Mouse (Mus musculus) spleen, postnatal 36 days (tissue): ENCODE measurements around the gene Hjurp.

Experiments used
- DNase-seq, 2 experiments: peaks; one replicate each; pipeline ENCODE4 v3.0.0; 2022; ENCODE audit warnings: low spot score in 2 of 2, mixed read lengths in 1 of 2

Hjurp gene

DNA sequence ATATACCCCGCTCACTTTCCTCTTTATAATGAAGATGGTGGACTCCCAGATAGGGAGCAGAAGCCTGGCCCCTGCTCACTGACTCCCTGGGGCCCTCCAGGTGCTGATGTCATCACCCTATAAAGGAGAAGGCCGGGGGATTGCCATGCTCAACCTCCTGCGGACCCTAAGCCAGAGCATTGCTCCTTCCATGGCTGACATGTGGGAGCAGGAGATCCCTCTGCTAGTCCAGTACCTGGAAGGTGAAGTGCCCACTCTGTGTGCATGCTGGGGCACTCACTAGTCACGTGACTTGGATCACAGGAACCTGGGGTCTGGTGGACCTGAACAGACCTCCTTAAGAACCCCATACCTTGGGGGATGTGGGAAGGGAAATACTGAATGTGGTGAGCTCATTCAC, 36.9 kb downstream of the Hjurp start:
- no peak for DNase-seq

- DNase-seq: no peak
These were observed 37.4 kb downstream of the Hjurp start for GRCm38 (mm10) chr1:88240072-88240471.

DNA sequence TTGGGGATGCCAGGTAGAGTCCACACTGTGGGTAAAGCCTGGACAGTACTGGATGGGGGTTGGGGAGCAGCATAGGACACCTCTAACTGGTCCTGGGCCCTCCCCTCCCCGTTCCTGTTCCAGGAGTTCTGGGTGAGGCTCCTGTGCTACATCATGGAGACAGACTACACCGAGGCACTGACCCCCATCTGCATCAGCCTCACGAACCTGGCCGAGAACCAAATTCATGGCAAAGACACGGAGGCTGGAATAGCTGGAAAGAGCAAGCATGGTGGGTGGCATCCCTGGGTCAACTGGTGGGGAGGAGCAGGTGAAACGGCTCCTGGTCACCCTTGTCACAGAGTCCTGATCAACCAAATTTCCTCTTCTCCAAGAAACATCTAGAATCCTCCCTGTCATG, 38.7 kb downstream of the Hjurp start:
- DNase-seq: no peak

DNA sequence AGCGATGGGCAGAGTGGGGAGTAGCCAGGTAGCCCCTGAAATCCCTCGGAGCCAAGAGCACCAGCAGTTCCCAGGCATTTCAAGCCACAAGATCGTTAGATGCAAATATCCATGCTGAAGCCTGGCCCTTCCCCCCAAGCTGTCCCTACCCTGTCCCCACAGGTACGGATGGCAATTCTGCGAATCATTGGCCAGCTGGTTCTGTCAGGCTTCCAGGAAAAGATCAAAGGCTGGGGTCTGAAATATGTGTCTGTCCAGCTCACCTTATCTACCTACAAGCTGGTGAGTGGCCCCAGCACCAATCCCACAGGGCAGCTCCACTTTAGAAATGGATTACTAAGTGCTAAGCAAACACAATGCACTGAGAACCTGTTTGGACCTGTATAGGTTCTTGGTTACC, 40.1 kb downstream of the Hjurp start:
- no peak for DNase-seq

DNA sequence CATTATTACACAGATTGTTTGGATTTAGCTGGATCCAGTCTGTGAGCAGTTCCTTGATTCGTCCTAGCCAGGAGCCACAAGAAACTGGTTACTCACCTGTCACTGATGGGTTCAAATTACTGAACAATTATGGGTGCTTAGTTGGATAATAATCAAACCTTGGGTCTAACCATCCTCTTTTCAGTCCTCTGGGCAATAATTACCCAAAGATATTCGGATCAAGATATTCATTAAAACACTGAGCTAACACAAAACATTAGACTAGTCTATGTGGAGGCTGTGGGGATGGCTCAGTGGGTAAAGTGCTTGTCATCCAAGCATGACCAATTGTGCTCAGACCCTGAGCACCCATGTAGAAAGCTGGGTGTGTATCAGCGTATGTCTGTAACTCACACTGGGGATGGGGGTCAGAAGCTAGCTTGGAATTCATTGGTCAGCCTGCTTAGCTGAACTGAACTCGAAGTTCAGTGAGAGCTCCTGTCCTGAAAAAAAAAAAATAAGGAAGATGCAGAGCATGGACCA, 41.5 kb downstream of the Hjurp start:
- DNase-seq: no peak

DNA sequence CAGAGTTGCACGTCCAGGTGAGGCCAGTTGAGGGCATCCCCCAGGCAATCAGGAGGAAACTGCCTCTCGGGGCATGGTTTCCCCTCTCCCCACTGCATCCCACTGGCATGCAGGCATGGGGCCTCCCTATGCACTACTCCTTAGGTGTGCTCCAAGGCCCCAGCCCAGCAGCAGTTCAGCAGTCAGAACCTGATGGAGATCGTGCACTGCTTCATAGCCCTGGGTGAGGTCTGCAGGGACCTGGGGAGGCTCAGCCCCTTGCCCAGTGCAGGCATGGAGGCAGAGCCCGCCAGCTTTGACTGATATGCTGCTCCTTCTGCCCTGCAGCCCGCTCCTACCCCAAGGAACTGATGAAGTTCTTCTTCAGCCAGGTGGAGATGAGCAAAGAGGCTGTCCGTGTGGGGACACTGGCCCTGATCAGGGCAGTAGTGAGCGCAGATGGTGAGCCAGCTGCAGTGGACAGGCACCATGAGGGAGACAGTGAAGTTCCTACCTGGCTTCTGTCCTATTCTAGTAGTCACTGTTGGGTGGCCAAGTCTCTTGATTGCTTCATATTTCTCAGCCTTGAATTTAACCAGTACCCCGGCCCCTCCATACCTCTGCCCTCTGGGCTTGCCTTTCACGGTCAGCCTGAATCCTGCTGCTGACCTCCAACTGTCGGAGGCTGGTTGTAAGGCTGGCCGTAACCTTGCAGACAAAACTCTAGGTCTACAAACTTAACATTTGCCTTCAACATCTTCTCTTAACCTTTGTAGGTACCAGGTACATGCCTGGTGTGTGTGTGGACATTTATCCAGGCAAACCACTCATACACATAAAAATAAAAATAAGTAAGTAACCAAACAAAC, 42.2 kb downstream of the Hjurp start:
- DNase-seq: no peak

DNA sequence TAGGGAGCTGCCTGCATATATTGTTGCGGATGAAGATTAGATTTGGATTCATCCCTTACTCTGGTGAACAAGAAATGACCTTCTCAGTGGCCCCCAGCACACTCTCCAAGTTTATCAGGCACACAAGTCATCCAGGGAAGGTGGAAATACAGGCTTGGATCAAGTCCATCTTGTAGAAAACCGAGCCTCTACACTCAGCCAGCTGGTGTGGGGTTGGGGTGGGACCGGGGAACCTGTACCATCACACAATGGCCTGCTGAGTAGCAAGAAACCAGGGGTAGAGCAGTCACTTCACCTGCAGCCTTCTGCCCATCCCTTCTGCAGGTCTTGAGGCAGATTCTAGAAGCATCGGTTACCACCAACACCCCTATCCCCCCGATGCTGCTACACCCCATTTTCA, 42.8 kb downstream of the Hjurp start:
- DNase-seq: no peak

DNA sequence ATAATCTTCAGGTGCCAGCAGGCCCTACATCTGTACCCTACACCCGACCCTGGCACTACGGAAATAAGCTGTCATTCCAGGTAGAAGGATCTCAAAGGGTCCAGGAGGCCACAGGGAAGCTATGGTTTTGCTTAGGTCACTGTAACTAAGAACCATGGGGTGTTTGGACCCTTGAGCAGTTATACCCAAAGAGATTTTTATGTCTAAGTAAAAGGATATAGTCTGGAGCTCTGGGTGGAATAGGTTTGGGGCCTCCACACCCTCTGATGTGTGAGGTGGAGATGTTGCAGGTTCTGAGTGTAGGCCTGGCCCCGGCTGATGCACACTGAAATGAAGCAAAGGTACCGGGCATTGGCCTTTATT, 43.2 kb downstream of the Hjurp start:
- DNase-seq: no peak

DNA sequence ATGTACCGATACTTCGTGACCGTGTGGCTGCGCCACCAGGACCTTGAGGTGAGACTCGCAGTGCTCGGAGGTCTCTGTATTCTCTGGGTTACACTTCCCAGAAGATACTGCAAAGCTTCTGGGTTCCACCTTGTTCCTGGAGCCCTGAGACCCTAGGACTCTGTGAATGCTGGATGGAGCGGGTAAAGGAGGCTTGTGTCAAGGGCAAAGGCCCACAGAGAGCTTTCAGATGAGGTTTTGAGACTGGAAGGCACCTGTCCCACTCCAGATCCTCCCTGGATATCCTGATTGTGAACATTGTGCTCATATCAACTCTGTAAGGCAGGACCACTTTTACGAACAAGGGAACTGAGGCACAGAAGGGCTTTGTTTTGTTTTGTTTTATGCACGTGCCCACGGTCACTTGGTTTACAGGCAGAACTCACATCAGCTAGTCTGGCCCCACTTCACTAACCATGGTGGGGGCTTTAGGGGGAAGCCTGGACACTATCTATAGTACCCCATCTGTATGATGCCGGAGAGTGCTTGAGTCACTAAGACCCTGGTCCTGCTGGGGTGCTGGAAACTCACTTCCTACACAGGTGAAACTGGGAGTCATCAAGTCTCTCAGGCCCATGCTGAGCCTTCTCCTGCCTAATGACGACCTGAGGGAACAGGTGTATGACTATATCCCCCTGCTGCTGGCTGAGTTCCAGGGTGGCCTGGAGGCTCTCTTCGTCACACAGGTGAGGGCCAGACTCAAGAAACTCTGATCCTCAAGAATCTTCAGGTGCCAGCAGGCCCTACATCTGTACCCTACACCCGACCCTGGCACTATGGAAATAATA, 43.8 kb downstream of the Hjurp start:
- no peak for DNase-seq

- DNase-seq: no peak
These were observed 44.6 kb downstream of the Hjurp start for GRCm38 (mm10) chr1:88232664-88233380.

DNA sequence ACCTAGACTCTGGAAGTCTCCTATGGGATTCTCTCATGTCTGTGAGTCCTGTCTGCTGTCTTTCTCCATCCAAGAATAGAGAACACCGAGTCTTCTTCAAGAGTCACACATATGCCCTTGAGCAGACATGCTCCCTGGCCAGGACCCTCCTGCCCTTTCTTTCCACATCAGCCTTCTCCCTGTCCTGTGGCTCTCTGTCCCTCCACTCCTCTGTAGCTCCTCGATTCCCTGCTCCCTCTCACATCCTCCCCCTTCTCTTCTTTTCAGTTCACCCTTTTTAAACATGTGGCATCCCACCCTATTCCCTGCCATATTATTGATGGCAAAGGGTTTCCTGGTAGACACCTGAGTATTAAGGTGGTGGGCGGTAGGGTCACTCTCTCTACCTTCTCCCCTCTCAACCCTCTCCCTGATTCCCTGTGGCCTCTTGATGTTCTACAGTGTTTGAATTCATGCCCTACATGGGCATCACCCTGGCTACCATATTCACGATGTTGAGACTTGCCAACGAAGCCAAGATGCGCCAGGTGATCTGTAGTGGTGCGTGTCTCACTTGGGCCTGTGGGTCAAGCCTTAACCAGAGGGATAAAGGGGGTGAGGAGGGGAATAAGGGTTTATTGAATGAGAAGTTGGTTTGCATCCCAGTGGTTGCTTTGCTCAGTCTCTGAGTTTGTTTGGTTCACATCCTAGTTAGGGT, 45.5 kb downstream of the Hjurp start:
- no peak for DNase-seq

DNA sequence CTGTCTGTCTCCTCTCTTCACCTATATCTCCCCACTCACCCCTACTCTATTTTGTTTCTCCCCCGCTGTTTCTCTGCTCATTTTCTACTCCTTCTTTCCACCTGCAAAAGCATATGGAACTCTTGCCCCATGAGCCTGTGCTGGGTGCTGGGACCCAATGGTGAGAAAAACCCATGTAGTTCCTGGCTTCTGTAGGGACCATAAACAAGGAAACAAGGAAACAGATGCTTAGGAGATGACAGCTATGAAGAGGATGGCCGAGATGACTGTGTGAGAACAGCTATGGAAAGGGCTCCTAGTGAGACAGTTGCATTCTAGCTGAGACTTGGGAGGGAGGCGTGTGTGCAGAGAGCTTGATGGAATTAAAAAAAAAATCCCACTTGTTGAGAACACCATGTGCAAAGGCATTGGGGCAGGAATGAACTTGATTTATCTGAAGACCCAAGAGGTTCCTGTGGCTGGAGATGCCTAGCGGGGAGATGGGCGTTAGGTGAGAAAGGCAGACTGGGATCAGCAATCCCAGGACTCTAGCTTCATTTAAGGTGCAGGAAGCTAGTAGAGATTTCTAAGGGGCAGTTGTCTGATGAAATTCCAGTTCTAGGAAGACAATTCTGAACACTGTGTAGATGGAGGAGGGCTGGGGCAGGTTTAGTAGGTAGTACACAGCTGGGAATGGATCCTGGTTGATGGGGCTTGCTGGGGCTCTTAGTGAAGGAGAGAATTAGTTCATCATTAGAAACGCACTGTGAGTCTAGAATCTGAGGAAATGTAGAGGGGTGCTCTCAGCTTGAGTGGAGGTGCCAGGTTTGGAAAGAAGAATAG, 46.2 kb downstream of the Hjurp start:
- no peak for DNase-seq

- no peak for DNase-seq
These were observed 47.0 kb downstream of the Hjurp start for GRCm38 (mm10) chr1:88230421-88230820.

GRCm38 (mm10) chr1:88229986-88230385, 47.4 kb downstream of the Hjurp start:
- no peak for DNase-seq

DNA sequence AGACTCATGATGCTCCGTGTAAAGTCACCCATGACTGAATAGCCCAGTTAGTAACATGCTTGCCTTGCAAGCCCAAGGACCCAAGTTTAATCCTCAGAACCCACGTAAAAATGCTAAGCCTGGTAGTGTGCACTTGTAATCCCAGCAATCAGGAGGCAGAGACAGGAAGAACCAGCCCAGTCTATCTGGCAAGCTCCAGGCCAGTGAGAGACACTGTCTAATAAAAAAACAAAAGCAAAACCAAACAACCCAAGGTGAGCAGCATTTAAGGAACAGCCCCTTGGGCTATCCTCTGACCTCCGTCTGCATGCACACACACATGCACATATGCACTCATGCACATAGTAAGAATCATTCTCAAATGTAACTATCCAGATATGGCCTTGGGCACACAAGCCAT, 47.9 kb downstream of the Hjurp start:
- DNase-seq: no peak

GRCm38 (mm10) chr1:88228121-88228520, 49.3 kb downstream of the Hjurp start:
- no peak for DNase-seq

- no peak for DNase-seq
These were observed 50.0 kb downstream of the Hjurp start for GRCm38 (mm10) chr1:88227482-88227881.

DNA sequence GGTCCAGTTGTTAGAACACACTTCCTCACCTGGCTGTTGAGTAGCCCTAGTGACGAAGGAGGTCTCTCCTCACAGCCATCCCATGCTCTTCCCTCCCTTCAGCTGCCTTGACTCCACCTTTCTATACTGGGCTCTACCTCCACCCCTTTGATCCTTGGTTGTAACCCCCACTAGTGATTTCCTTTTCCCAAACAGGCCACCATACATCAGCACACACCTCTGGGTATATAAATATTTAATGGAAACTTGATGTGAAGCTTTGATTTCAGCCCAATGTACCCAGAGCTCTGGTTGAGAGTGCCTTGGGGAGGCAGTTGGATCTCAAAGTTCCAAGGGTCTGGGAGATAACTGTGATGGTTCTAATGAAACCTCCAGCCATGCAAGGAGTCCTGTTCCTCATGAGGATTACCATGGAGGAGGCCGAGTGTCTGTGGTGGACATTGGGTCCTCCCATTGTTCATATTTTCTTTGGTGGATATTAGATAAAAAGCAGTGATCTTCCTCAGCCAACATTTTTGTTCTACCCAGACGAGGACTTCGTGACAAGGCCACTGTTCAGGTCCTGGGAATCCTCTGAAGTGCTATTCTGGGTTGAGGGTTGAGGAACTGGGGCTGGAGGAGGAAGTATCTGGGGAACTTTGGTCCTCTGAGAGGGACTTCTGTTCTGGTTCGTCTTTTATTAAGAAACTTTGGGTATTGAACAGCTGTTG, 50.6 kb downstream of the Hjurp start, which contains the start of gene Mroh2a:
Mroh2a (plus strand) TSS at position 317 of the 710 bp plus-strand sequence.
- DNase-seq: no peak

GRCm38 (mm10) chr1:88225741-88226140, 51.7 kb downstream of the Hjurp start:
- peak; percentile 1 for DNase-seq

DNA sequence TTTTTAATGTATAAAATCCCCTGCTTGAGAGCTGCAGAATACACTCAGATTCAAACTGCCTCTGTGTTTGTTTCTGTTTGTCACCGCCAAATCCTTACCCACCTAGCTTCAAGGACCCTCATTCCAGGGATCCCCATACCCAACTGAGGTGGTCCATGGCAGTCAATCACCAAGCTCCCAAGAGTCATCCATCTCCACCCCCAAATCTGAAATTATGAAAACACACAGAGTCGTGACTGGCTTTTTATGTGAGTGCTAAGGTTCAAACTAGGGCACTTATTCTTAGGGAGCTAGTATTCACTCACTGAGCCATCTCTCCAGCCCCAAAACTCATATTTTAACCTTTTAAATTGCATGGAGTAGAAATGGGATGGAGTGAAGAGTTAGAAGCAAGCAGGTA, 52.1 kb downstream of the Hjurp start:
- peak; percentile 0 to 1 for DNase-seq
